Mouse (Mus musculus): ENCODE measurements around the gene Ube2g1.
A peak's percentile ranks its signal among the peaks of the same experiment; 100 is the strongest.
"Not testable (repeated sequence)": the region's sequence is repeated elsewhere in the genome, so short reads cannot be mapped to it uniquely, and the experiment has no call there.

Ube2g1 gene

GRCm38 (mm10) chr11:72607469-72608070 is 487 bp downstream of the Ube2g1 start:
- peak; percentile 74 for DNase-seq (ENCODE audit: low spot score)

DNA sequence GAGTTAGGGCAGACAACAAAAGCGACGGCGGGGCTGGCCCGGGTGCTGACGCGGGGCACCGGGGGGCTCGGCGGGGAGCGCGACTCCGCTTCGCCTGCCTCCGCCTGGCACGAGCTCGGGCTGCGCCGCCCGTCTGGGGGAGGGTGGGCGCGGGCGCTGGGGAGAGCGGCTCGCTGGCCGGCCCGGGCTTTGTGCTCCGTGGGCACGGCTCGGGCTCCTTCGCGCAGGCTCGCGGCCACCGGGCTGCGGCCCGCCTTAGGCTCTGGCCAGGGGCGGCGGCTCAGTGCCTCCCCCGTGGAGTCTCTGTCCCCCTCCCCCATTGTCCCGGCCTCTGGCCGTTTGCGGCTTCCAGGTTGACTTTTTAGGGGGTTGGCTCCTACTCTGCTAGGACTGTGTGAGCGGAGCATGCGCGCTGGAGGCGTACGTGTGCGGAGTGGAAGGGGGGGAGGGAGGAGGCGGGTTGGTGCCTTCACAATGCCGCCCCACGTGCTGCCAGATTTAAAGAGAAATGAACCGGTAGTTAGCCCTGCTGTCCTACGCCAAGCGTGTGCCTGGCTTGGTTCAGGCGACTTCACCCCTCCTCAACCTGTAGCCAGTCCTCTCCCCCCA is 1.1 kb downstream of the Ube2g1 start:
- DNase-seq (ENCODE audit: low spot score), result peak; percentile 70

DNA sequence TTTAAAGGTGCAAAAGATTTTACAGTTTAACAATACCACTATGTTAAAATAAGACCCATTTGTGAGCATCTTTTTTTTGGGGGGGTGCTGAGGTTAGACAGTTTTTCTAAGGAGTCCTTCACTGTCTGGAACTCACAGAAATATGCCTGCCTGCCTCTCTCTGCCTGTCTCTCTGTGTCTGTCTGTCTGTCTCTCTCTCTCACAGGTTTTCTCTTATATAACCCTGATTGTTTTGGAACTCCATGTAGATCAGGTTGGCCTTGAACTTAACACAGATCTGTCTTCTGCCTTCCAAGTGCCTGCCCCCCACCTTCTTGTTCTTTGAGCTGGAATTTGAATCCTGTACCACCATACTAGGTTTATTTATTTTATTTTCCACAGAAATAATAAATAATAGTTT is 2.2 kb downstream of the Ube2g1 start:
- DNase-seq (ENCODE audit: low spot score), result no peak

DNA sequence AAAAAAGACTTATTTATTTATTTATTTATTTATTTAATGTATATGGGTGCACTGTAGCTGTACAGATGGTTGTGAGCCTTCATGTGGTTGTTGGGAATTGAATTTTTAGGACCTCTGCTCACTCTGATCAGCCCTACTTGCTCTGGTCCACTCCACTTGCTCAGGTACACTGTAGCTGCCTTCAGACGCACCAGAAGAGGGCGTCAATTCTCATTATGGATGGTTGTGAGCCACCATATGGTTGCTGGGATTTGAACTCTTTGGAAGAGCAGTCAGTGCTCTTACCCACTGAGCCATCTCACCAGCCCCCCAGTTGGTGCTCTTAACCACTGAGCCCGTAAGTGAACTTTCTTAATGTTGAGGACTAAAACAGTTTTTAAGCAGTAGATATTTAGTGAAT is 7.3 kb downstream of the Ube2g1 start:
- DNase-seq (ENCODE audit: low spot score), result not testable (repeated sequence)

- DNase-seq (ENCODE audit: low spot score), result no peak
These were observed 8.8 kb downstream of the Ube2g1 start for GRCm38 (mm10) chr11:72615931-72616330.

- DNase-seq (ENCODE audit: low spot score), result no peak
These were observed 11.4 kb downstream of the Ube2g1 start for GRCm38 (mm10) chr11:72618476-72618875.

- DNase-seq (ENCODE audit: low spot score), result no peak
These were observed 35.6 kb downstream of the Ube2g1 start for GRCm38 (mm10) chr11:72642730-72643129.

- no peak for DNase-seq (ENCODE audit: low spot score)
These were observed 38.3 kb downstream of the Ube2g1 start for GRCm38 (mm10) chr11:72645386-72645785.

- DNase-seq (ENCODE audit: low spot score), result no peak
These were observed 43.3 kb downstream of the Ube2g1 start for GRCm38 (mm10) chr11:72650347-72650746.

GRCm38 (mm10) chr11:72659918-72660317 is 52.8 kb downstream of the Ube2g1 start:
- DNase-seq (ENCODE audit: low spot score), result no peak

DNA sequence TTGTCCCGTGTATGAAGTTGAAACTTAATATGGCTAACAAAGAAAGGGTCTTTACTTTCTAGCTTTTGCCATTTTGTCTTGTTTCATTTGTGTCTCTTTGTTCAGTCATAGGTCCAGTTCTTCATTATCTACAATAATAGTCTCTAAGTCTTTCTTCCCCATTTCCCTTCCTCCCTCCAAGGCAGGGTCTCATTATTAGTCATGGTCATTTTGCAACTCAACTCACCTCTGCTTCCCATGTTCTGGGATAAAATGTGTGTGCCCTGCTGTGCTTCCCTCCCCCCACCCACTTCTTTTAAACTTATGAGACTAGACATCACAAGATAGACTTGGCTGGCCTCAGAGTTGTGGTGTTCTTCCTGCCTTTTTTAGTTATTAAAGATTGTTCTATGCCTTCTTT is 53.3 kb downstream of the Ube2g1 start:
- DNase-seq (ENCODE audit: low spot score), result no peak

DNA sequence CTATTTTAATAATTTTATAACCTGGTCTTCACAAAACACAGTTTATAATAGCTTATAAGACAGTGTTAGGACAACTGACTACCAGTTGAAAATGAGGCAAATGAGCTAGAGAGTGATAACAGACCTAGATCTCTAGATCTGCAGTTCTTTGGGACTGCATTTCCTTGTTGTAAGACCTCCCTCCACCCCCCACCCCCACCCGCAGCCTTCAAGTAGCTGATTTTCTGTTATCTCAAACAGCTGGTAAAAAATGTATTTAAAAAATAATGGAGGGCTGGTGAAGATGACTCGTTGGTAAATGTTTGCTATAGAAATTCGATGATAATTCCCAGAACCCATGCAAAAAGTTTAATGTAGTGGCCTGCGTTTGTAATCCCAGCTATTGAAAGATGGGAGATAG is 57.6 kb downstream of the Ube2g1 start:
- DNase-seq (ENCODE audit: low spot score), result no peak

- no peak for DNase-seq (ENCODE audit: low spot score)
These were observed 63.6 kb downstream of the Ube2g1 start for GRCm38 (mm10) chr11:72670634-72671033.

GRCm38 (mm10) chr11:72671294-72671988 is 64.4 kb downstream of the Ube2g1 start:
- no peak for DNase-seq (ENCODE audit: low spot score)

- no peak for DNase-seq (ENCODE audit: low spot score)
These were observed 65.4 kb downstream of the Ube2g1 start for GRCm38 (mm10) chr11:72672438-72672837.

- no peak for DNase-seq (ENCODE audit: low spot score)
These were observed 68.2 kb downstream of the Ube2g1 start for GRCm38 (mm10) chr11:72675280-72675679.

DNA sequence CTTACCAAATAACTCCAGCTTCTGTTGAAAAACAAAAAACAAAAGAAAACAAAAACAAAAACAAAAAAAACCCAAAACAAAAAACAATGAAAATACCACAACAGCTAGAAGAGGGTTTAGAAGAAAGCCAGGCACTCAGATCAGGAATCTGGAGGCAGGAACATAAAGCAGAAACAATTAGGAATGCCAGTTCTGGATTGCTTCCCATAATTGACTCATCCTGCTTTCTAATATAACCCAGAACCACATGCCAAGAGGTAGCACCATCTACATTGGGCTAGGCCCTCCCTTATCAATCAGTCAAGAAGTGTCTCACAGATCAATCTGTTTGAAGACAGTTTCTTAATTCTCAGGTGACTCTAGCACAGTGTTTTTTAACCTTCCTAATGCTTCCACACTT is 73.6 kb downstream of the Ube2g1 start:
- no peak for DNase-seq (ENCODE audit: low spot score)

GRCm38 (mm10) chr11:72683402-72683801 is 76.3 kb downstream of the Ube2g1 start:
- no peak for DNase-seq (ENCODE audit: low spot score)

- no peak for DNase-seq (ENCODE audit: low spot score)
These were observed 79.6 kb downstream of the Ube2g1 start for GRCm38 (mm10) chr11:72686697-72687096.

- no peak for DNase-seq (ENCODE audit: low spot score)
These were observed 81.2 kb downstream of the Ube2g1 start for GRCm38 (mm10) chr11:72688242-72688641.

DNA sequence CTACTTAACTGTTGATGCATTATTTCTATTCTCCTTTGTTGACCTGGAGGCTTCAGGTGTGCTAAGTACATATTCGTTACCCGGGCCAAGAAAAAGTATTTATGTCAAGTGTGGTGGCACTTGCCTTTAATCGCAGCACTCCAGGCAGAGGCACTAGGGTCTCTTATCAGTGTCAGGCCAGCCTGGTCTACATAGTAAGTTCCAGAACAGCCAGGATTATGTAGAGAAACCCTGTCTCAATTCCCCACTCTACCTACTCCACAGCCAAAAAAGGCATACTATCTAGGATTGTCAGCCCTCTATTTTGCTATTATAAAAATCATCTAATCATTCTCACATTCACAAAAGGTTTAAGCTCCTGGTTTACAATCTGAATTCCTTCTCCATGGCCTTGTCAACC is 82.0 kb downstream of the Ube2g1 start:
- no peak for DNase-seq (ENCODE audit: low spot score)

- peak; percentile 97 for DNase-seq (ENCODE audit: low spot score)
These were observed 82.7 kb downstream of the Ube2g1 start, which contains the start of gene Ankfy1 for GRCm38 (mm10) chr11:72689551-72690510. Ankfy1 (plus strand) TSS chr11:72690006.

All from ovary, postnatal 14 days (tissue).